Mouse (Mus musculus): ENCODE data around the gene Erg28.
A peak's percentile ranks its signal among the peaks of the same experiment; 100 is the strongest.

Erg28 gene

DNA sequence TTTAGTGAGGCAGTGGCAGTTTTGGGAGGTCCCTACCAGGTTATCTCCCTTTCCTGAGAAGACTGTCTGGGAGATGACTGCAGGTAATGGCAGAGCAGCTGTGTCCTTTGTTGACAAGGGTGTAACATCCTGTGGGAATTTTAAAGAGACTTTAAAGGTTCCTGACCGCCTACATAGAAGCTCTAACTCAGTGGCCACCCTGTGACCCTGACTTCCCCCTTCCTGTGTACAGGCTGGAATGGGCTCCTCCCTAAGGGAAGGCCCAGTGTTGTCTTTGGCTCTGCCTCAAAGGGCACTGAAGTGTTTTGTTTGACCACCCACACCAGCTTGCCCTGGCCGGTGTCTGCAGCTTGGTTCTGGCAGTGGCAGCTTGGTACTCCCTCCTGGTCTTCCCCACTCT, 10.8 kb downstream of the Erg28 start:
- DNase-seq (ENCODE audit: low spot score in 2 of 2) = peak; percentile 68 to 87

DNA sequence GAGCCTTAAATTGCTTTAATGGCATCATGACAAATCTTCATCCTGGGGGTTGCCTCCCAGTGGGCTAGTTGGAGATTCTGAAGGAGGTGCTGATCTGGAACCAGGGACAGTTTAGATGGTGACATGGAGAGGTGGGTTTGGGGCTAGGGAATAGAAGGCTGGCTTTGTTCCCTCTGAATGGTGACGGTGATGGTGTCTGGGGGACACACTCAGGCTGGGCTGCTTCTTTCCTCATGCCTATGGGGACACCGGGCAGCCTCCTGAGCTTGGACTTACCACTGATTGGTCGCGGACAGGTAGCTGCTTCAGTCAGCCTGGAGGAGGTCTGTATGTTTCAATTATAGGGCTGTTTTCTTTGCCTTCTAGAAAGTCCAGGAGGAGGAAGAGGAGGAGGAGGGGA, 12.7 kb downstream of the Erg28 start:
- no peak for DNase-seq (ENCODE audit: low spot score in 2 of 2)

DNA sequence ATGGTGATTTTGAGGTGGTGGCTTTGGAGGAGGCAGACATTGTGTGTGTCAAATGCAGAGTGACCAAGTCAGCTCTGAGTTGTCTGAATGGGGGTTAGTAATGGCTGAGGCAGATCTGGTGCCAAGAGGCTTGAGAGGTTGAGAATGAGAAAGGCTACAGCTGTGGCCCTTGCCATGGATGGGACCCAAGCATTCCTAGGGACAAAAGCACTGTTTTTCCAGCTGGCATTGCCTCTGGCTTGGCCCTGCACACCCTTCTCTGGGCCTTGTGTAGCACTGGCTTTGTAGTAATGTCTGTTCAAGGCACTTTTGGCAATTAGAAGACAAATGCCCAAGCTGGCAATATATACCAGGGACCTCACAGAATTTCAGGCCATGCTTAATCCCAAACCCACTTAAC, 13.4 kb downstream of the Erg28 start:
- DNase-seq (ENCODE audit: low spot score in 2 of 2) = no peak

DNA sequence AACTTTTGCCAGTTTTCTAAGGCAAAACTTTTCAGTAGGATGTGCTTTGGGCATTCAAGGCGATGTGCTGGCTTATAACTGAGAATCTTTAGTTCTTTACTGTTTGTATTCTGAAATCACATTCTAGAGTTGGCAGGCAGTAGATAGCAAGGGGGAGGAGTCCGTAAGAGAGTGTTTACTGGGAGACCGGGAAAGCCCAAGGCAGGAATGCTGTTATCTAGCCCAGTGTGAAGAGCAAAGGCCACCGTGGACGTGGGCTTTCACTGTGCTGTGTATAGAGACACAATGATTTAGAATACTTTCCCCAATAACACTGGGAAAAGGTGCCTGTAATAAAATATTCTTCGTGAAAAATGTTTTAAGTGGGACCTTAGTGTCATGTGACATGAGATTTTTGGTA, 14.6 kb downstream of the Erg28 start:
- no peak for DNase-seq (ENCODE audit: low spot score in 2 of 2)

DNA sequence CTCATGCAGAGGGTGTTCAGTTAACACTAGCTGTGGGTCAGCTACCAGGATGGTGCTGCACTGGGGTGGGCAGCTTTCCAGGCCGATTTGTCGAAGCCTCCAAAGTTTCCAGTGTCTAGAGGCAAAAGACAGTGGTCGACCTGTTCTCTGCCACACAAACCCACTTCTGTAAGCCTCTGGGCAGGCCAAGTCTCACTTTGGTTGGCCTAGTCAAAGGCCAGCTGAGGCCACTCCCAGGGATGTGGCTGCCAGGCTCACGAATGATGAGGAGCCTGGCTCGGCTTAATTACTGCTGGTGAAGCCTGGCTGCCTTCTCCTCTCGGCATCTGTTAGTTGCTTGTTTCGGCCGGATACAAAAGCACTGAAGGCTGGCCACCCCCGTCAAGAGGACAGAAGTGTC, 24.3 kb downstream of the Erg28 start:
- no peak for DNase-seq (ENCODE audit: low spot score in 2 of 2)

DNA sequence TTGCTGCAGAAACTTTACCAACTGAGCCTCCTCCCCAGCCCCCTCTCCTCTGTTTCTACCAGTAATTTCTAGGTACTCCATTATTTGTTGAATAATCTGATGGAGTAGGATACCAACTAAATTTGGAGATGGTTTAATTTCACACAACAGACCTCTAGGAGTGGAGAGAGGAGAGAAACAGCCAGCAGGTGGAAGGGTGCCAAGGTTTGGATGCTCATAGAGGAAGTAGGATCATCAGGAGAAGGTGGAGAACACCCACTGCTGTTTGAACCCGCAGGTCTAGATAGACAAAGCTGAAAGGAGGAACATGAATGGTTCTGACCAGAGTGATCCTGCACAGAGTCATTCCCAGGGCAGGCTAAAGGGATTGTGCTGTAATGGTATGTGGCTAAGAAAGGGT, 28.8 kb downstream of the Erg28 start:
- DNase-seq (ENCODE audit: low spot score in 2 of 2) = no peak

DNA sequence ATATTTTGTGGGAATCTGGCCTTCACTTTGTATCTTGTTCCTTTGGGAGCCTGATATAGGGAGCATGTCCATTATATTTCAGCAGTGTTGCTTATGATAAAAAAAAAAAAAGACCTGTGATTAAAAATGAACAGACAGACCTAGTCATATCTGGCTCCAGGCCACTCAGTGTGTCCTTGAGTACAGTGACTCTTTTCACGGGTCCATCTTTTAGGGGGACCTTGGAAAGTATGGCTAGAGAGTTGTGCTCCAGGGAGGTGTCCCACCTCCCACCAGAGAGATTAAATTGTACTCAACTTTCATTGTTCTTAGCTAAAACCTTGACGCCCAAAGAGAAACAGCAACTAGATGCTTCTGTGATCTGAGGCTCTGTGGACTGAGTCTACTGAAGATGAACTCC, 30.3 kb downstream of the Erg28 start:
- DNase-seq (ENCODE audit: low spot score in 2 of 2) = no peak

DNA sequence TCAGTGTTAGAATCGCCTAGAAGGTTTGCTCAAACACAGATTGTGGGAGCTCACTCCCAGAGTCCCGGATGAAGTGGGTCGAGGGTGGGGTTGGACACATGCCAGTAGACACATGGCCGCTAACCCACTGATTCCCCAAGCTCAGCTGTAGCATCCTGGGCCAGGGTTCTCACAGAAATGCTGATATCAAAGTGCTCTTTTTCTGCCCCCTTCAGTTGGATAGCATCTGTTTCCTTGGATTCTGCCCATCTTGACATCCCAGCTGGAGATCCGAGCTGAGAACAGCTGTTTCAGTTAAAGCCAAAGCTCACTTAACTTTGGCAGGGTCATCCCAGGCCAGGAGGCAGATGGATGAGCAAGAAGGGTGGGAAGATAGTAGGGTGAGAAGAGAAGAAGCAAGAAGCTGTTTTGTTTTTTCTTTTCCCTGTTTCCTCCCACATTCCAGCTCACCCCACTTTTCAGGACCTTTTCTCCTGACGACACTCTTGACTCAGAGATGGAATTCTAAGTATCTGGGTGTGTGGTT, 31.5 kb downstream of the Erg28 start:
- DNase-seq (ENCODE audit: low spot score in 2 of 2) = peak; percentile 55 to 58

DNA sequence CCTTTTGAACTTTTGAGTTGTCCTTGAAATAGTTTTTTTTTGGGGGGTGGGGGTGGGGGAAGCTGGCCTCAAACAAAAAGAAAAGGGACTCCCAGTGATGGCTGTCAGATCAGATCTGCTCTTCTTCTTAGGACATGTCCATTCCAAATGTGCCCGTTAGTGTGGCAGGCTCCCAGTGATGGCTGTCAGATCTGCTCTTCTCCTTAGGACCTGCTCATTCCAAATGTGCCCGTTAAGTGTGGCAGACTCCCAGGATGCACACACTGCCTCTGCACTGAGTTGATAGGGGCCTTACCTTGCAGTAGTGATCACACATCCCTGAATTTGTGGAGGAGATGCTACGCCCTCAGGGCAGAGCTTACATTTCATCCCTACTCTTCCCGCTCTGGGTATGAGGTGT, 32.2 kb downstream of the Erg28 start:
- DNase-seq (ENCODE audit: low spot score in 2 of 2) = no peak

DNA sequence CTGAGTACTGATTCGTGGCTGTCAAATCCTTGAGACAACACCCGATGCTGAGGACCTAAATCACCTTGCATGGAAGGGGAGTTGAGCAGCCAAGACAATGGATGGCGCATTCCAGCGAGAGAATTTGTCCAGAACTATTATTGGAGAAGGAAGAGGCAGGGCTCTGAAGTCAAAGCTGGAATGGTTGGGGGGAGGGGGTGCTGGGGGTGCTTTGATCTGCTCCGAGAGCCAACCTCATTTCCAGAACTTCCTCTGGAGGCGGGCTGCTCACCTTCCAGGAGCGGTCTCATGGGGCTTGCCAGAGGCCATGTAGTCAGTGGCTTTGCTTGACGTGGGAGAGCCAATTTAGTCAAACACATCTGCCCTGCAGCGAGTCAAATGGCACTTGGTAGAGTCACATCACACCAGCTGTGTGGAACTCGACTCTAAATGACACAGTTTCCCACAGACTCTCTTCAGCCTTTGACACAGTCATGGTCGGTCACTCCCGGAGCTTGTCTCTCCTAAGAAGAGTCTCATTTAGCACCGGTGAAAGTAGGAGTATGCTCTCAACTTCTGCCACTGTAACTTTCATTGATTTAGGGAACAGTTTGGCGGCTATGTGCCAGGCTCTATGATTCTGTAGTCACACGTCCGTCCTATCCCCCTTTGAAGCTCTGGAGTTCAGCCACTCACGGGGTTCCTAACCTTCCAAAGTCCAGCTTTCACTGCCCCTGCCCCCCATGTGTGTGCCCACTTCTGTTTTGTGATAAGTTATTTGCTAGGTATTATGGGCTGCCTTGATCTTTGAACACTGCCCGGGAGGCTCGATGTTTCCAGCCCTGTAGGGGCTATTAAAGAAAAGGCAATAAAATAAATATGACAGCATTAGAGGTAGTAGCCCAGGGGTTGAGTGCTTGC, 39.2 kb downstream of the Erg28 start:
- peak; percentile 31 to 57 for DNase-seq (ENCODE audit: low spot score in 2 of 2)

DNA sequence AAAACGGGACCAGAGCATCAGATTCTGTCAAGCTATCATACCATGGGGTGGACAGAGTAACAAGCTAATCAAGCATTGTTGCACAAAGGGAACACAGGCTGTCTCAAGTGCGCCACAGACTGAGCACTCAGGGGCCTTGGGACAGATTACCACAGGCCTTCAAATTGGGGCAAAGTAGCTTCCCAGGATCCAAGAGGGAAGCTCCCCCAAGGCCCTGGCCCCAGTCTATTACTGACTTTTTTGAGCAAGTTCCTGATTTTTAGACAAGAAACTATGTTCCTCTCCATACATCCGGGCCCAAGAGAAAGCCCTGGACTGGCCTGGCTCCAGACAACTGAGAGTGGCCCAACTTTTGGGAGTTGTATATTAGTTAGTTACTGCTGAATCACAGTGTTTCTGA, 42.7 kb downstream of the Erg28 start:
- DNase-seq (ENCODE audit: low spot score in 2 of 2) = no peak

DNA sequence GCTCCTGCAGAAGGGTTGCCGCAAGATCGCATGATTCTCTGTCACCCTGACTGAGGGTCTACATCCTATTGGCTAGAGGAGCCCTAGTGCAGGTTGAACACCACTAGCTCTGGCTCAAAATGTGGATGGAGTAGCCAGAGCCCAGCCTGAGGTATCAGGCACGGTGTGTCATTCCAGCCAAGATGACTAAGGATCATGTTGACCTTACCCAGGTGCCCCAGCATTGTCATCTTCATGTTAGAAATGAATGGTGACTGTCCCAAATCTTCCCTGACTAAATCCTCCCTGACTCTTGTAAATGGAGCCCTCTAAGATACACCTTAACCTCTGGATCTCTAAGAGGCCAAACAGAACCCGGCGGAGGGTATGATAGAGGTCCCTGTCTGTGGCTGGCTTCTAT, 44.6 kb downstream of the Erg28 start:
- no peak for DNase-seq (ENCODE audit: low spot score in 2 of 2)

DNA sequence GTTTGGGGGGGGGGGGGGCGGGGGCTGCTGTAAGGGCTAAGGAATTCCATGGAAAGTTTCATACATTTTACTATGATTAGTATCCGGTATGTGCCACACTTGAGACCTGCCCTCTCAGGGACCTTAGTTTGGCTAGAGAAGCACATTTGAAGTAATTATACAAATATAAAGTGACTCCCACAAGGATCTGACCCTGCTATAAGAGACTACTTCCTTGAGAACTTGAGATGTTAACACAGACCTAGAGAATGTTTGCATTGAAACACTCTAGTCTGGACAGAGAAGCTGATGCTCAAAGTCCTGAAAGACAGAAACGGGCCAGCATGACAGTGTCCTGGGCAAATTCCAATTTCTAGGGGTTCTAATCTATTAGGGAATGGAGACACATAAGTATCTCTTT, 45.4 kb downstream of the Erg28 start:
- no peak for DNase-seq (ENCODE audit: low spot score in 2 of 2)

DNA sequence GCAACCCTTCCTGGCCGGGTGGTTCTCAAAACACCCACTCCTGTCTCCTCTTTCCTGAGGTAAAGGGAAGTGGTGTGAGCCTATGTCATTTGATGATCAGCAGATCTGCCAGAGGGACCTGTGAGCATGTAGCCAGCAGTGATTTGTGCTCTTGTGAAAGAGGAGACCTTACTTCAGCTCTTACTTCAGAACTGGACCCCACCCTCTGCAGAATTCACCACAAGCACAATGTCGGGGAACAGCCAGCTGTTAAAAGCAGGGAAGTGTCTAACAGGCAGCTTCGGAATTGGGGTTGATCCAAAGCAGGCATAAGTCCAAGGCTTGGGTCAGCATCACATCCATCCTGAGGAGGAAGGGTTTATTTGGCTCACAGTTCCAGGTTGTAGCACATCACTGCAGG, 53.0 kb downstream of the Erg28 start:
- DNase-seq (ENCODE audit: low spot score in 2 of 2) = peak in 1 of 2 experiments; percentile 30

DNA sequence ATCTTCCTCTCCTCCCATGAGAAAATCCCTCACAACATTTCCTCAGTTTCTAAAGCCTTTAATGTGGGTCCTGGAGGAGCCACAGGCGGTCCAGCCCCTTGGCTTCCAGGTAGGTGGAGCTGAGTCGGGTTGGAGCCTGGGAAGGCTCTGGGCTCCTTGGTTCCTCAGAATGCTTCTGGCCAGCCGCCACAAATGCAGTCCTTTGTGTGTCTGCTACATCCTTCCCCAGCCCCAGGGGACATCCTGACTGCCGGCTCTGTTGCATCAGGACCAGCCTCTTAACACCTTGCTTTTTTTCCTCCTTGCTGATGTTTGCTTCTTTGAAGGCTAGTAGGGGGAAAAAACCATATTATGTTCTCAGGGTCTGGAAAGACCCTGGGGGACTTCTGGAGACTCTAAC, 56.6 kb downstream of the Erg28 start:
- no peak for DNase-seq (ENCODE audit: low spot score in 2 of 2)

DNA sequence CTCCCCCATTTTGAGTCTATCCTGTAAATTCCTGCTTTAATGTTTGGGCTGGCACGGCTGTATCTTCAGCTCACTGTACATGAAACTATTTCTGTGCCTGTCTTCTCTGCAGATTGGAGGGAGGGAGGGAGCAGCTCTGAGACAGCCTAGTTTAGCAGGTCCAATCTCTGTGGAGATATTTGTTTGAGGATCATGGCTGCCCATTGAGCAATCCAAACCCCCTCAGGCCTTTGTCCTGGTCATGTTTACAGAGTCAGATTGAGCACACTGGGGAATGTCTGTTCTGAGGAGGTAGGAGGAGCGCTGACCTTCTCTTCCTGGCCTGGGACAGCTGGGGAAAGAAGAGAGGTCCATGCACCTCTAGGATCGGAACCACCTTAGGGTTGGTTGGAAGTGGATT, 58.1 kb downstream of the Erg28 start:
- DNase-seq (ENCODE audit: low spot score in 2 of 2) = no peak
